Comparison of ENCODE assay signal across 13 mouse cellular contexts in genomic region chr10:15832338-15832737, GRCm38 (mm10).
"Had no signal": no experiment of that assay in that cellular context is flagged by ENCODE, and none has a peak within 500 bp of the region (broad histone marks: within the 10 kb centered on the region; RNA-seq: fewer than 3 reads in every experiment).

No protein-coding gene starts in this region.

- ATAC-seq: liver, postnatal 0 days; lung, postnatal 0 days; midbrain, embryonic 13.5 days; midbrain, embryonic 15.5 days had no signal

- DNase-seq: liver, embryonic 13.5 days; liver, postnatal 0 days; lung, adult 2 months; lung, postnatal 14 days; lung, postnatal 36 days; right cerebral cortex, postnatal 14 days; spleen, adult 18-20 months; thymus, adult 2 months; thymus, postnatal 14 days; thymus, postnatal 36 days had no signal
